Mouse (Mus musculus) cerebellum, adult 9-11 months (tissue): Measurements from ENCODE around the gene Haus7.
A peak's percentile ranks its signal among the peaks of the same experiment; 100 is the strongest.

Source experiments
- DNase-seq: peaks from one replicate; pipeline ENCODE4 v3.0.0; 2022

Haus7 gene

GRCm38 (mm10) chrX:73458877-73459392, at the start of gene Haus7:
Haus7 (minus strand) TSS chrX:73459044.
- peak; percentile 96 for DNase-seq

GRCm38 (mm10) chrX:73506577-73506976, 47.7 kb upstream of the Haus7 start:
- peak; percentile 95 for DNase-seq

GRCm38 (mm10) chrX:73505130-73505735, 46.4 kb upstream of the Haus7 start:
- peak; percentile 76 for DNase-seq

GRCm38 (mm10) chrX:73496746-73497145, 37.9 kb upstream of the Haus7 start:
- DNase-seq = no peak

- peak; percentile 69 for DNase-seq
These were observed 34.7 kb upstream of the Haus7 start for GRCm38 (mm10) chrX:73493567-73493966.

- no peak for DNase-seq
These were observed 32.0 kb upstream of the Haus7 start for GRCm38 (mm10) chrX:73490804-73491203.

- DNase-seq = no peak
These were observed 31.3 kb upstream of the Haus7 start for GRCm38 (mm10) chrX:73490186-73490585.

- no peak for DNase-seq
These were observed 28.1 kb upstream of the Haus7 start for GRCm38 (mm10) chrX:73486920-73487319.

GRCm38 (mm10) chrX:73484870-73485269, 26.0 kb upstream of the Haus7 start:
- DNase-seq = no peak

- DNase-seq = no peak
These were observed 25.2 kb upstream of the Haus7 start for GRCm38 (mm10) chrX:73484076-73484475.

GRCm38 (mm10) chrX:73483484-73483810, 24.6 kb upstream of the Haus7 start, which contains the start of gene Bgn:
Bgn (plus strand) TSS chrX:73483602.
- no peak for DNase-seq

GRCm38 (mm10) chrX:73482643-73483483, 24.0 kb upstream of the Haus7 start:
- DNase-seq = no peak

- DNase-seq = no peak
These were observed 21.5 kb upstream of the Haus7 start for GRCm38 (mm10) chrX:73480334-73480733.

- no peak for DNase-seq
These were observed 20.8 kb upstream of the Haus7 start for GRCm38 (mm10) chrX:73479656-73480055.

GRCm38 (mm10) chrX:73477500-73477899, 18.7 kb upstream of the Haus7 start:
- DNase-seq = no peak

- no peak for DNase-seq
These were observed 17.8 kb upstream of the Haus7 start for GRCm38 (mm10) chrX:73476621-73477020.

GRCm38 (mm10) chrX:73475658-73476256, 16.9 kb upstream of the Haus7 start:
- DNase-seq = no peak

GRCm38 (mm10) chrX:73474340-73475165, 15.7 kb upstream of the Haus7 start:
- no peak for DNase-seq

- DNase-seq = no peak
These were observed 12.9 kb upstream of the Haus7 start for GRCm38 (mm10) chrX:73471764-73472163.

- no peak for DNase-seq
These were observed 9.9 kb upstream of the Haus7 start for GRCm38 (mm10) chrX:73468752-73469151.

- DNase-seq = no peak
These were observed 9.5 kb upstream of the Haus7 start for GRCm38 (mm10) chrX:73468330-73468729.

- DNase-seq = no peak
These were observed 8.8 kb upstream of the Haus7 start for GRCm38 (mm10) chrX:73467446-73468241.
